Comparison of ENCODE assay signal across 8 mouse cellular contexts in the genomic region with DNA sequence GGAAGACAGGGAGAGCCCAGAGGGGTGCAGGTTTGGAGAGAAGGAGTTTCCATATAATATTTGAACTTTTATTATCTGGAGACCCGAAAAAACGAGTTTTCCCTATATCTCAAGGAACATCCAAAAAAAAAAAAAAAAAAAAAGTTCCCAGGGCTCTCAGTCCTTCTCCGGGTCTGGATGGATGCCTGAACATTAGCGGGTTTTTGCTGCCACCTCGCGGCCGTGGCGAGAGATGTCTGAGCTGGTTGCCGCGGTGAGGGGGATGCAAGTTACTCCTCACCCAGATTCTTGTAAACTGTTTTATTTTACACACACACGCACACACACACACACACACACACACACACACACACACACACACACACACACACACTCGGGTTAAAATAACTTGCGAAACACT. TPM values are rescaled to one million over a fixed set of nuclear protein-coding genes. Genes with fewer than 3 reads are reported as not detected.
DNase-seq lines count a peak whose midpoint lies in the region; ATAC-seq and TF ChIP-seq lines count a peak whose summit lies in the region.
"Had no signal": no experiment of that assay in that cellular context is flagged by ENCODE, and none has a peak within 500 bp of the region (broad histone marks: within the 10 kb centered on the region; RNA-seq: fewer than 3 reads in every experiment).

No protein-coding gene starts in this region.

- TF ChIP-seq CTCF in E14TG2a.4 (conservative IDR thresholded peaks at IDR 0.05; ENCODE audit: low read length): peak; percentile 15; the same call in 1 of the 2 replicates
- peak; percentile 78 for TF ChIP-seq CTCF in lung, embryonic 14.5 days (IDR thresholded peaks at IDR 0.05; ENCODE audit: low read depth)

- H3K36me3 ChIP-seq in E14TG2a.4 (ENCODE audit: insufficient read depth, low read length): no peaks in the 10 kb centered on the region
- H3K36me3 ChIP-seq in lung, embryonic 14.5 days (ENCODE audit: insufficient read depth): no peaks in the 10 kb centered on the region

- peaks cover 12% of the 10 kb centered on the region for H3K9me3 ChIP-seq in E14TG2a.4 (ENCODE audit: low read length)
- H3K9me3 ChIP-seq in lung, embryonic 14.5 days (ENCODE audit: low read depth, low read length): no peaks in the 10 kb centered on the region

- peaks cover 11% of the 10 kb centered on the region for H3K4me1 ChIP-seq in E14TG2a.4 (replicated peaks; ENCODE audit: low read depth, low read length)
- H3K4me1 ChIP-seq in lung, embryonic 14.5 days (ENCODE audit: insufficient read depth): no peaks in the 10 kb centered on the region

- no peak overlapping the region for H3K4me3 ChIP-seq in E14TG2a.4 (replicated peaks; ENCODE audit: low read length)
- no peak overlapping the region for H3K4me3 ChIP-seq in lung, embryonic 14.5 days (ENCODE audit: low read depth, low read length)

- H3K9ac ChIP-seq in lung, embryonic 14.5 days: no peak overlapping the region

- DNase-seq in R1 (ENCODE audit: low read depth, low spot score): peak; percentile 62
- DNase-seq in gastrocnemius, postnatal 14 days: peak; percentile 77
- DNase-seq in kidney, postnatal 4 days: peak; percentile 90 to 91
- peak; percentile 93 for DNase-seq in lung, embryonic 14.5 days
- peak; percentile 70 for DNase-seq in right cerebral cortex, postnatal 25 days

- no peak overlapping the region for H3K4me2 ChIP-seq in lung, embryonic 14.5 days

- 2% methylated on average over 13 of the region's 13 CpGs for whole genome bisulfite sequencing in lung, embryonic 14.5 days

- peak; percentile 79 for ATAC-seq in common myeloid progenitor, adult 5-6 weeks (replicated peaks; ENCODE audit: low read depth, poor library complexity, severe bottlenecking)
- peak; percentile 79; the same call in 1 of the 2 replicates for ATAC-seq in lung, embryonic 14.5 days (ENCODE audit: insufficient read depth)

- no peak overlapping the region for H3K27ac ChIP-seq in lung, embryonic 14.5 days (ENCODE audit: low read depth)
- H3K27ac ChIP-seq: macrophage had no signal

- intact Hi-C loops in gastrocnemius, postnatal 14 days (cut with DNase I; ENCODE audit: low total_unique reads): loop anchor here (2.0 to 10.0 kb wide), 2 partner anchors 519 to 799 kb away; no protein-coding TSS in a partner anchor

- H3K27me3 ChIP-seq in E14TG2a.4 (ENCODE audit: insufficient read depth, low read length): peaks cover 53% of the 10 kb centered on the region
- peaks cover 57% of the 10 kb centered on the region for H3K27me3 ChIP-seq in lung, embryonic 14.5 days (ENCODE audit: insufficient read depth, low read length)

RNA-seq across cellular contexts. Expression of a gene that starts 20.2 kb away (rescaled TPM):
- total RNA-seq in common myeloid progenitor, adult 5-6 weeks (2017): not detected in 2 replicates
- total RNA-seq in gastrocnemius, postnatal 14 days (2021): not detected
- not detected in 2 replicates for polyA plus RNA-seq in lung, embryonic 14.5 days (2014; fragmentation: Nextera tagmentation; extraction: Ambion mirVana)
- polyA plus RNA-seq: macrophage had no signal

RNA-seq across cellular contexts. Expression of a gene that starts 54.5 kb away (rescaled TPM):
- total RNA-seq in common myeloid progenitor, adult 5-6 weeks (2017): not detected in 2 replicates
- 10 to 100 TPM in 1 of 2 experiments, 1 to 10 TPM in 1; 6.2 to 12.2 TPM for total RNA-seq in gastrocnemius, postnatal 14 days (2021)
- polyA plus RNA-seq in lung, embryonic 14.5 days (2014; fragmentation: Nextera tagmentation; extraction: Ambion mirVana): 0.26 TPM in 1 of 2 replicates, not detected in the other
- polyA plus RNA-seq: macrophage had no signal
